Mouse (Mus musculus) lung, postnatal 0 days (tissue): Measurements from ENCODE around the gene Ptk7. TPM values are rescaled to one million over a fixed set of nuclear protein-coding genes. Genes with fewer than 3 reads are reported as not detected.

ENCODE experiments used
- ATAC-seq: fragments of 200-750 bp; cut with Nextera tagmentation; 2 replicates; pipeline ENCODE4 v1.8.0; 2017; ENCODE audit warnings: moderate library complexity
- DNase-seq: peaks from one replicate; pipeline ENCODE4 v3.0.0-alpha.2; 2016; ENCODE audit warnings: low spot score
- H3K27ac ChIP-seq: fragments of 300-500 bp; sonication (generic); 2 replicates; pipeline ENCODE4 v1.5.1; 2014; ENCODE audit warnings: antibody characterized with exemption, mild to moderate bottlenecking, low read length, mixed read lengths
- H3K27me3 ChIP-seq: fragments of 300-500 bp; sonication (generic); replicated peaks from 2 replicates; pipeline ENCODE4 v1.6.1; 2014; ENCODE audit warnings: low read length, mixed read lengths; ENCODE audit not compliant: insufficient read depth
- H3K36me3 ChIP-seq: fragments of 300-500 bp; sonication (generic); 2 replicates; pipeline ENCODE4 v1.6.1; 2014; ENCODE audit warnings: low read length, mixed read lengths; ENCODE audit not compliant: insufficient read depth
- H3K4me1 ChIP-seq: fragments of 300-500 bp; sonication (generic); 2 replicates; pipeline ENCODE4 v1.6.1; 2014; ENCODE audit warnings: antibody characterized with exemption, low read depth, low read length, mixed read lengths; ENCODE audit not compliant: insufficient read depth
- H3K4me2 ChIP-seq: fragments of 300-500 bp; sonication (generic); replicated peaks from 2 replicates; pipeline ENCODE4 v1.6.1; 2014; ENCODE audit warnings: low read depth, mild to moderate bottlenecking, low read length, moderate library complexity, mixed read lengths
- H3K4me3 ChIP-seq: fragments of 300-500 bp; sonication (generic); 2 replicates; pipeline ENCODE4 v1.5.1; 2014; ENCODE audit warnings: low read depth, low read length
- H3K9ac ChIP-seq: fragments of 300-500 bp; sonication (generic); replicated peaks from 2 replicates; pipeline ENCODE4 v1.6.1; 2014; ENCODE audit warnings: low read depth, mild to moderate bottlenecking
- H3K9me3 ChIP-seq: fragments of 300-500 bp; sonication (generic); 2 replicates; pipeline ENCODE4 v1.6.1; 2016; ENCODE audit warnings: low read length, mixed read lengths
- CTCF ChIP-seq: IDR thresholded peaks from 2 replicates; pipeline ENCODE4 v1.5.1; 2016; ENCODE audit warnings: antibody characterized with exemption, mild to moderate bottlenecking
- EP300 ChIP-seq: IDR thresholded peaks from 2 replicates; pipeline ENCODE4 v1.6.1; 2016; ENCODE audit warnings: antibody characterized with exemption, mild to moderate bottlenecking, control low read depth
- WGBS: fragments of 180-500 bp; shearing (Covaris S2); extraction: QIAGEN DNeasy Blood & Tissue Kit; methylation state at CpG from one replicate; pipeline ENCODE4 v1.1.7; 2014; 5-methylcytosine and 5-hydroxymethylcytosine counted together
- polyA plus RNA-seq: library from polyadenylated mRNA; unstranded; fragments of >200 nt; fragmentation: Nextera tagmentation; extraction: Ambion mirVana; gene quantifications from 2 replicates; pipeline ENCODE4 v1.2.1, GENCODE M21; 2015

Gene Ptk7
- polyA plus RNA-seq, 1 experiment from 2014 or later: 75.8 TPM

DNA sequence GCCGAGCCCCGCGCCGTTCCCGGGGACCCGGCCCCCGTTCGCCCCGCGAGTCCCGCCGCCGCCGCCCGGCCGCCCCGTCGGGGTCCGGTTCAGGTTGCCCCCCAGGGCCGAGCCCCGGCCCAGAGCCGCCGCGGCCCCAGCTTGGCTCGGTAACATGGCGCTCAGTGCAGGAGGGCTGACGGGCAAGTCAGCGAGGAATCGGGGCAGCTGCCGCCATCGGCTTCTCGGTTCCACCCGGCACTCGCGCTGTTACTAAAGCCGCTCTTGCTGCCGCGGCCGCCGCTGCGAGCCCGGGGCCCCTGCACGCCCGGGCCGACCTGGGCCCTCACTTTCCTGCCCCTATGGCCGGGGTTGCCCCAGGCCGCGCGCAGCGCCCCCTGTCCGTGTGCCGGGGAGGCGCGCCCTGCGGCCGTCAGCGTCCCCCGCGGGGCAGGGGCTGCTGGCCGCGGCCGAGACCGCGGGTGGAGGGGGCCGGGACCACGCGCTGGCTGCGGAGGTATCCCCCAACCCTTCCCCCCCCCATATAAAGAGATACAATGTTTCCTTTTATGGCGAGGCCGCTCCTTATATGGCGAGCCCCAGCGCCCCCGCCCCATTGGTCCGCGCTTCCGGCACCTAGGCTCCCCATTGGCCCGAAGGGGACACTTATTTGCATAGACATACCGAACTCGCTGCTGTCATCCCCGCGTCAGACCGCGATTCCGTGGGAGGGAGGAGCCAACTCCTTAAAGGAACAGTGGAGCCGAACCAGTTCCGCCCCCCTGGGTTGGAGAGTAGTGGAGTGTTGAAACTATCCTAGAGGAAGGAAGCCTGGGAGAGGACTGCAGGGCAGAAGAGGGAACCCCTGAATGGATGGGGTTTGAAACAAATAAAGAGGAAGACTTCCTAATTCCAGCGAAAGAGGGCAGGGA, 73.4 kb downstream of the Ptk7 start, which contains the start of gene Srf:
Gene Srf, minus strand, starts transcription at position 503 of the 911 bp plus-strand sequence.
- Histone ChIP-seq H3K9me3 (no peaks in the 10 kb centered on the region), H3K9ac (peak within 1 kb of the TSS; percentile 99), H3K36me3 (peaks cover 6% of the 10 kb centered on the region; the same call in 1 of the 2 replicates), H3K4me2 (peak within 1 kb of the TSS; percentile 94), H3K27me3 (no peaks in the 10 kb centered on the region), H3K27ac (peak within 1 kb of the TSS; percentile 96), H3K4me3 (peak within 1 kb of the TSS; percentile 95), H3K4me1 (peaks cover 16% of the 10 kb centered on the region)
- peak; percentile 89 for ATAC-seq
- WGBS: 1% methylated on average over 70 of the region's 87 CpGs
- DNase-seq: peak; percentile 99
- no peak; the same call in 1 of the 2 replicates for TF ChIP-seq EP300
- TF ChIP-seq CTCF: peak; percentile 58

DNA sequence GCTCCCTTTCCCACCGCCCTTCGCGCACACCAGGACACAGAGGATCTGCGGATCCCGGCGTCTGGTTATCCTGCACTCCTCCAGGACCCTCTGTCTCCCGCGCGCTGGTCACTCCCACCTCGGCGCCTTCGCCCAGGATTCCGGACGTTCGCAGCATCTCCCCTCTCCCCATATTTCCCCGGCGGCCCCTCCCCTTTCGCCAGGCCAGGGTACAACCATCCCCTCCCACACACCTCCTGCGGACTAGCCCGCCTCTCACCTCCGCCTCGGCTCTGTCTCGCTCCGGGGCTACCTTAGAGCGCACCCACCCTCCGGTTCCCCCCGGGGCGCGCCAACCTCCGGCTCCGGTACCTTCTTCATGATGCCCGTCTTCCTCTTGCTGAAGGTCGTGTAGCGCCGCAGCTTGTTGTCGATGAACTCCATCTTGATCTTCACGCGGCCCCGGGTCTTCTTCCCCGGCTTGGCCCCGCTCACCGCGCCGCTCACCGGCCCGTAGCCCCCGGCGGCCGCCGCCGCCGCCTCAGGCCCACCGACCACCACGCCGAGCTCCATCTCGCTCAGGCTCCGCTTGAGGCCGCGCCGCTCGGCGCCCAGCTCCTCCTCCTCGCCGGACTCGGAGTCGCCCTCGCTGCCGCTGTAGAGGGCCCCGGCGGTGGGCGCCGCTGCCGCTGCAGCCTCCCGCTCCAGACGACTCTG, 74.2 kb downstream of the Ptk7 start:
- peak overlapping the region; percentile 95 for H3K4me3 ChIP-seq
- peak; percentile 54 for DNase-seq
- TF ChIP-seq EP300: no peak
- TF ChIP-seq CTCF: no peak
- WGBS: 2% methylated on average over 68 of the region's 75 CpGs
- no peaks in the 10 kb centered on the region for H3K9me3 ChIP-seq
- peak overlapping the region; percentile 96 for H3K27ac ChIP-seq
- H3K4me1 ChIP-seq: peaks cover 16% of the 10 kb centered on the region
- ATAC-seq: peak; percentile 0; the same call in 1 of the 2 replicates
- H3K9ac ChIP-seq: peak overlapping the region; percentile 99
- H3K27me3 ChIP-seq: no peaks in the 10 kb centered on the region
- H3K4me2 ChIP-seq: peak overlapping the region; percentile 94
- H3K36me3 ChIP-seq: peaks cover 12% of the 10 kb centered on the region

DNA sequence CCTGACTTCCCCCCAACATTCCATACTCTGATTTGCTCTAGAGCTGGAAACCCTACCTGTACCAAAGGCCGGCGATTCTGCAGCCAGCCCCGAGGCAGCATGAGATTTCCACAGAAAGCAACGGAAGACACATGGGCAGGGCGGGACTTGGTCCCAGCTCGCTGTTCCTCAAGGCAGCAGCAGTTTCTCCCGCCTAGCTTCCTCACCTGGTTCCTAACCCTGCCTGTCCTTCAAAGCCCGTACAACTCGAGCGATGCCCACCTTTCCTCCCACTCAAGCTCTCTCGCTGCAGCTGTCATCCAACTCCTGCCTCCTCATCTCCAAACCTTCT, 74.7 kb downstream of the Ptk7 start:
- H3K4me2 ChIP-seq: peak overlapping the region; percentile 94
- peak overlapping the region; percentile 95 for H3K4me3 ChIP-seq
- H3K36me3 ChIP-seq: peaks cover 17% of the 10 kb centered on the region
- ATAC-seq: no peak
- no peaks in the 10 kb centered on the region for H3K9me3 ChIP-seq
- WGBS: 2% methylated on average over 11 of the region's 11 CpGs
- TF ChIP-seq EP300: no peak
- TF ChIP-seq CTCF: no peak
- peaks cover 16% of the 10 kb centered on the region for H3K4me1 ChIP-seq
- H3K9ac ChIP-seq: peak overlapping the region; percentile 99
- no peaks in the 10 kb centered on the region for H3K27me3 ChIP-seq
- peak; percentile 49 for DNase-seq
- peak overlapping the region; percentile 96 for H3K27ac ChIP-seq

DNA sequence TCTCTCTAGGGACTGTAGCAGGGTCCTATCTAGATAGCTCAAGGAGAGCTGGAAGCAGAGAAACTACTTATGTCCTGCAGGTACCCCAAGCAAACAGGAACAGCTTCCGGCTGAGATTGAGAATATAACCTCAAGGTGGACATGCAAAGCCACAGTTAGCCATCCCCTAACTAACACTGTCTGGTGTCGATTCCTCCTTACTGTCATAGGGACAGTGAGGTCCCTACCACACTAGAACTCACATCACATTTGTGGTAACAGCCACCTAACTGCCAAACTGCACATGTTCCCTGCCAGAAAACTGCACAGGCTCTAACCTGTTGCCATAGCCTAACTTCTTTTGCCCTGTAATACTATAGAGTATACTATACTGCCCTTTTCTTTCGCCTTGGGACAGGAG, 75.4 kb downstream of the Ptk7 start:
- DNase-seq (no peak), ATAC-seq (no peak)
- WGBS: 31% methylated on average over 3 of the region's 3 CpGs
- Histone ChIP-seq H3K9me3 (no peaks in the 10 kb centered on the region), H3K27ac (peak overlapping the region; percentile 85), H3K27me3 (no peaks in the 10 kb centered on the region), H3K4me3 (peak overlapping the region; percentile 95), H3K36me3 (peaks cover 23% of the 10 kb centered on the region), H3K4me2 (peak overlapping the region; percentile 94), H3K9ac (peak overlapping the region; percentile 19; the same call in 1 of the 2 replicates), H3K4me1 (peaks cover 16% of the 10 kb centered on the region)
- no peak for TF ChIP-seq CTCF
- no peak for TF ChIP-seq EP300

DNA sequence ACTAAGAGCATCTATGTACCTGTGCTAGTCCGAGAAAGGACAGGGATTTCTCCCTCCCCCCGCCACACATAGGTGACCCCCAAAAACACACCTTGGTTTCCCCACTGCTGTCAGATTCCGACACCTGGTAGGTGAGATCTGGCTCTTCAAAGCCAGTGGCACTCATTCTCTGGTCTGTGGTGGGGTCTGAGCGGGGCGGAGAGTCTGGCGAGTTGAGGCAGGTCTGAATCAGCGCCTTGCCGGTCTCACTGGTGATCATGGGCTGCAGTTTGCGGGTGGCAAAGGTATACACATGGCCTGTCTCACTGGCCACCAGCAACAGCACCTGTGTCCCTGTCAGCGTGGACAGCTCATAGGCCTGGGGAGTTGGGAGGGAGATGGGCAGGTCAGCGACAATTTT, 75.8 kb downstream of the Ptk7 start:
- ATAC-seq: no peak
- Histone ChIP-seq H3K9ac (peak overlapping the region; percentile 19; the same call in 1 of the 2 replicates), H3K9me3 (no peaks in the 10 kb centered on the region), H3K4me2 (peak overlapping the region; percentile 94), H3K27ac (peak overlapping the region; percentile 85), H3K4me1 (peaks cover 16% of the 10 kb centered on the region), H3K27me3 (no peaks in the 10 kb centered on the region), H3K36me3 (peaks cover 27% of the 10 kb centered on the region), H3K4me3 (peak overlapping the region; percentile 95)
- 32% methylated on average over 11 of the region's 11 CpGs for WGBS
- no peak for DNase-seq
- TF ChIP-seq EP300 (no peak), CTCF (no peak)

DNA sequence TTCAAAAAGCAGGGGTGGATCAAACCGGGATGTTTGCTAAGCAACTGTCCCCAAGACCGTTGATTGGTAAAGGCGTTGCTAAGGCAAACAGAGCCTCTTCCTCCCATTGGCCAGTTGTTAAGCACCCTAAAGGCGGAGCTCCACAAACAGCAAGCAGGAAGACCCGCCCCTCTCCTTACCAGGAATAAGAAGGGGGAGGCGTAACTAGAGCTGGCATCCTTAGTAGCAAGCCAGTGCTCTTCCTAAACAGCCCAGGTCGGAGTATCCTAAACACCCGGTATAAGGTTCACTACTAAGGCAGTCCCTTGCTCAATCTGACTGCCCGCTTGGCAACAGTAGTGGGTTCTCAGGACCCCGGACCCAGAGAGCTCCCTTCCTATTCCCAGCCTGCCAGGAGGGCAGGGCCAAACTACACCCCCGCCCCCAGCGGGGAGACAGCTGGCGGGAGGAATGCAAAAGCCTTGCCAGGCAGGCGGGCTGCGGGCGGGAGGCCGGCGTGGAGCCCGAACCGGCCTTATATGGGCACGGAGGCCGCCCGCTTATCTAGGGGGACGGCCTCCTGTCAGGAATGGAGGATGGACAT, 76.4 kb downstream of the Ptk7 start:
- 6% methylated on average over 24 of the region's 24 CpGs for WGBS
- H3K27me3 ChIP-seq: no peaks in the 10 kb centered on the region
- DNase-seq (peak; percentile 100), ATAC-seq (peak; percentile 81)
- peak overlapping the region; percentile 95 for H3K4me3 ChIP-seq
- no peaks in the 10 kb centered on the region for H3K9me3 ChIP-seq
- H3K36me3 ChIP-seq: peaks cover 27% of the 10 kb centered on the region
- TF ChIP-seq CTCF: no peak
- peak; percentile 74 for TF ChIP-seq EP300
- peak overlapping the region; percentile 94 for H3K4me2 ChIP-seq
- H3K27ac ChIP-seq: peak overlapping the region; percentile 85
- H3K4me1 ChIP-seq: peaks cover 16% of the 10 kb centered on the region
- H3K9ac ChIP-seq: no peak overlapping the region
